Mouse (Mus musculus) kidney, adult 2 months (tissue): ENCODE measurements around the gene Agxt2. TPM values are rescaled to one million over a fixed set of nuclear protein-coding genes. Genes with fewer than 3 reads are reported as not detected.

Experiments
- DNase-seq: peaks from one replicate; pipeline ENCODE4 v3.0.0; 2021
- H3K27ac ChIP-seq: fragments of 200-500 bp; 2 replicates; pipeline ENCODE4 v1.5.1; 2012; ENCODE audit warnings: low read depth, low read length, control low read depth, inconsistent platforms; ENCODE audit not compliant: insufficient read depth
- H3K27me3 ChIP-seq: fragments of 200-500 bp; replicated peaks from 2 replicates; pipeline ENCODE4 v1.6.1; 2012; ENCODE audit warnings: mild to moderate bottlenecking, moderate library complexity, low read length, inconsistent platforms; ENCODE audit not compliant: control insufficient read depth, insufficient read depth
- H3K36me3 ChIP-seq: fragments of 200-500 bp; 2 replicates; pipeline ENCODE4 v1.6.1; 2012; ENCODE audit warnings: mild to moderate bottlenecking, moderate library complexity, low read length, inconsistent platforms; ENCODE audit not compliant: control insufficient read depth, insufficient read depth
- H3K4me1 ChIP-seq: fragments of 200-500 bp; 2 replicates; pipeline ENCODE4 v1.6.1; 2011; ENCODE audit warnings: low read length; ENCODE audit not compliant: control insufficient read depth, insufficient read depth
- H3K4me3 ChIP-seq: fragments of 200-500 bp; 2 replicates; pipeline ENCODE4 v1.5.1; 2011; ENCODE audit warnings: mild to moderate bottlenecking, low read depth, low read length, control low read depth; ENCODE audit not compliant: insufficient read depth
- CTCF ChIP-seq: fragments of 200-500 bp; conservative IDR thresholded peaks from 2 replicates; pipeline ENCODE4 v1.5.1; 2011; ENCODE audit warnings: low read depth, mild to moderate bottlenecking, control low read depth, low read length, moderate library complexity, mixed read lengths; ENCODE audit not compliant: insufficient read depth, insufficient read length
- POLR2A ChIP-seq: fragments of 200-500 bp; IDR thresholded peaks from one replicate; pipeline ENCODE4 v1.6.1; 2011; ENCODE audit warnings: low read depth, low read length, control low read depth
- WGBS: fragments of 180-500 bp; shearing (Covaris S2); methylation state at CpG from one replicate; pipeline ENCODE4 v1.1.7; 2018; 5-methylcytosine and 5-hydroxymethylcytosine counted together
- polyA plus RNA-seq: library from polyadenylated mRNA; depleted of rRNA; stranded (reverse); fragments of >200 nt; gene quantifications from 2 replicates; pipeline ENCODE4 v1.2.3, GENCODE M21; 2012; rRNA removed

The Agxt2 gene
- polyA plus RNA-seq, 1 experiment: 56.3 TPM

DNA sequence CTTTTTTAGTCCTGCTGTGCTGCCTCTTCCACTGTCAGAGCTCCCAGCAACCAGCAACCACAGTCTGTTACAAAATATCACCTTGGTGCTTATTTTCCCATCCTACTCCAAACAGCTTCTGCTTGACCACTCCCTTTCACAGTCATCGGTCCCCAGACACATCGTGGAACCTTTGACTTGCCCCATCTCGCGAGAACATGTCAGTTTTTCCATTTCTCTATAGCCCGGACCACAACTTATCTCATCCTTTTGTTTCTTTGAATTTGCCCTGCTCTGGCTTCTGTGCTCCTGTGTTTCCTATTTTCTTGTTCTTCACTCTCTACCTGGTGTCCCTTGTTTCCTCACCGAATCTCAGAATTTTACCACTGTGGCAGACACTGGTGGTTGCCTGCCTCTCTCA is 67.8 kb downstream of the Agxt2 start:
- no peak overlapping the region for H3K4me3 ChIP-seq
- WGBS: 93% methylated on average over 6 of the region's 6 CpGs
- TF ChIP-seq POLR2A (no peak), CTCF (no peak)
- H3K27me3 ChIP-seq: no peaks in the 10 kb centered on the region
- no peaks in the 10 kb centered on the region; the same call in 1 of the 2 replicates for H3K36me3 ChIP-seq
- H3K27ac ChIP-seq: no peak overlapping the region
- H3K4me1 ChIP-seq: peaks cover 6% of the 10 kb centered on the region
- no peak for DNase-seq

DNA sequence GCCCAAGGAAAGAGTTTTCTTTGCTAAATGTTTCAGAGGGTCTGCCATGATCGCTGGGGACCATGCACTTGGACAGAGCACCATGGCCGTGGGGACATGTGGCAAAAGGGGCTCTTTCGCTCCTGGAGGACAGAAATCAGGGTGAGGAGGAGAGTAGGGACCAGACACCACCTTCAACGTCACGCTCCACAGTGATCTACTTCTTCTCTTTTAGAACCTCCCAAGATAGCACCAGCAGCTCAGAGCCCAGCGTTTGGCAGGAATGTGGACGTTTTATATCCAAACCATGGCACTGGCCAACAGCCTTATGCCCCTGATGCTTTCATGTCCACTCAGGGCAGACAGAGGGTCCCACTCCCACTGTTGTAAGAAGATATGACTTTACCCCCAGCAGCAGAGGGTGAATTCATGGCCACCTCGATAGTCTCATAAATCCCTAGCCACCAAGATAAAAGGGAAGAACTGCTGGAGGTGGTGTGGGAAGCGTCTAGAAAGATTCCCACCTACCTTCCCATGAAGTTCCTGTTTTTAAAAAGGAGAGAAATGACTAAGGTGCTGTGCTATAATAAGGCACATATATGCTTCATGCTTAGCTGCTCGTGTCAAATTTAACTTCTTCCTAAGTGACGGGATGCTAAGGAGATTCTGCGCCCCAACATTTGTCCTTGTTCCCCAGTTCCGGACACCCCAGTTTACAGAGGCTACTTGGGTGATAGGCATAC is 68.4 kb downstream of the Agxt2 start:
- TF ChIP-seq POLR2A (no peak), CTCF (no peak)

DNA sequence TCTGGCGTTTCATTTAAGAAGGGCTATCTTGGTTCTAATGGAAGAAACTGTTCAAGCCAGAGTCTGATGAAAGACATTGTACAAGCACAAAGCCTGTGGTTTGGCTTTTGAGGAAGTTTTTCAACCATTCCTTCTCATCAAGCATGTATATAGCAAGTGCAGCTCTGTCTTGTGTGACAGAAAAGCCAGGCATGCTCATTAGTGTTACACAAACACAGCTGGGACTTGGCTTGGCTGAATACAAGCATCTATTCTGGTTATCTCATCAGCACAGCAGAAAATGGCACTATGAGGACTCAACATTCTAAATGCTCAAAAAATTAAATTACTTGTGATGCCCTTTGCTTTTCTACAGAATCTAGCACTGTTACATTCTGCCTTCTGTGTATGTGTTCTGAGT is 78.6 kb downstream of the Agxt2 start:
- Histone ChIP-seq H3K4me3 (no peak overlapping the region), H3K27me3 (no peaks in the 10 kb centered on the region), H3K4me1 (no peaks in the 10 kb centered on the region), H3K36me3 (no peaks in the 10 kb centered on the region), H3K27ac (no peak overlapping the region)
- no peak for DNase-seq
- TF ChIP-seq POLR2A: no peak
- no peak for TF ChIP-seq CTCF
- 93% methylated on average over 1 of the region's 1 CpGs for WGBS

More for the DNA sequence above, 68.4 kb downstream of the Agxt2 start:
- Histone ChIP-seq H3K27ac (no peak overlapping the region), H3K27me3 (no peaks in the 10 kb centered on the region), H3K4me1 (peaks cover 2% of the 10 kb centered on the region), H3K36me3 (no peaks in the 10 kb centered on the region; the same call in 1 of the 2 replicates), H3K4me3 (no peak overlapping the region)
- DNase-seq: no peak
- WGBS: 80% methylated on average over 13 of the region's 13 CpGs

DNA sequence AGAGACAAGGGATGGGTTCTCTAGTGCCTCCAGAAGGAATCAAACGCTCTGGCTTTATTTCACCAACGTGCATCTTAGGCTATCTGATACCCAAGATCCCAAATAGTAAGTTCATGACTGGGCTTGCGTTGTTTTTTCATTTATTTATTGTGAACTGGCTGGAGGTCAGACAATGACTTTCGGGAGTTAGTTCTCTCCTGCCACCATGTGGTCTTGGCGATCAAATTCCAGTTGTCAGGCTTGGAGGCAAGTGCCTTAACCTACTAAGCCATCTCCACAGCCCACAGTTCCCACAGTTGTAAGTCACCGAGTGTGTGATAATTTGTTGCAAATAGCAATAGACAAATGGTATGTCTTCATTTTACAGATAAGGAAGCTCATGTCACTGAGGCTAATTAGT is 81.6 kb downstream of the Agxt2 start:
- Histone ChIP-seq H3K36me3 (no peaks in the 10 kb centered on the region), H3K4me3 (no peak overlapping the region), H3K4me1 (no peaks in the 10 kb centered on the region), H3K27me3 (no peaks in the 10 kb centered on the region), H3K27ac (no peak overlapping the region)
- DNase-seq: peak; percentile 17
- TF ChIP-seq POLR2A (no peak), CTCF (peak; percentile 54)
- WGBS: 36% methylated on average over 6 of the region's 6 CpGs

DNA sequence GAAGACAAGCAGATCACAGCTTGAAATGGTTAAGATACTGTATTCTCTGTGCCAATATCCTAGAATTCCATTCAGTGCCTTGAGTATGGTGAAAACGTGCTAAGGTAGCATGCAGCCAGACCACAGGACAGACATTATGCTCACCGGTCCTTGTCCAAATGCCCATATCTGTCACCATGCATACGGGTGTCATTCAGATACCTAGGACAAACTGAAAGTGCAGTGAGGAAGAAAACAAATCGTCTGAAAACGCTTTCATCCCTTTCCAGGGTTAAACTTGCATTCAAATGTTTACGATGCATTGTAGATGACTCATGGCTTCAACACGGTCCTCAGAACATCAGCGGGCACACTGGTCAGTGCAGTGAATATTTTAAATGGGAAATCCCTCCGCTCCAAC is 83.2 kb downstream of the Agxt2 start:
- Histone ChIP-seq H3K36me3 (peaks cover 5% of the 10 kb centered on the region), H3K4me3 (no peak overlapping the region), H3K4me1 (no peaks in the 10 kb centered on the region), H3K27me3 (no peaks in the 10 kb centered on the region), H3K27ac (no peak overlapping the region)
- 75% methylated on average over 9 of the region's 9 CpGs for WGBS
- TF ChIP-seq POLR2A (no peak), CTCF (no peak)
- DNase-seq: no peak

DNA sequence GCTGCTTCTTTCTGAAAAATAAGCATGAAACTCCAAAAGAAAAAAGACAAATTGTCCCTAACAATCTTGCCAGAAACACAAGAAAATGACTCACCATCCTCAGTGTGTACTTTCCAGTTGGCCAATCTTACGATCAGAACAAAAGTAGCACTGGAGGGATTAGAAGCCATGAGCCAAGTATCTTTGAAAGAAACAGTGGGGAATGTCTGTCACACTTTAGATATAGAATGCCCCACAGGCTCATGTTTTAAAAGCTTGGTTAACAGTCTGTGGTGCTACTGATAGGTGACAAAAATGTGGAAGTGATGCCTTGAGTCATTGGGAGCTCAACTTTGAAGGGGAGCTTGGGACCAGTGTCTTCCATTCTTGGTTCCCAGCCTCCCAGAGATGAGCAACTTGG is 83.9 kb downstream of the Agxt2 start:
- no peaks in the 10 kb centered on the region for H3K27me3 ChIP-seq
- TF ChIP-seq POLR2A (no peak), CTCF (no peak)
- H3K4me3 ChIP-seq: no peak overlapping the region
- WGBS: 86% methylated on average over 1 of the region's 1 CpGs
- no peak overlapping the region for H3K27ac ChIP-seq
- DNase-seq: no peak
- H3K36me3 ChIP-seq: peaks cover 5% of the 10 kb centered on the region
- no peaks in the 10 kb centered on the region for H3K4me1 ChIP-seq

DNA sequence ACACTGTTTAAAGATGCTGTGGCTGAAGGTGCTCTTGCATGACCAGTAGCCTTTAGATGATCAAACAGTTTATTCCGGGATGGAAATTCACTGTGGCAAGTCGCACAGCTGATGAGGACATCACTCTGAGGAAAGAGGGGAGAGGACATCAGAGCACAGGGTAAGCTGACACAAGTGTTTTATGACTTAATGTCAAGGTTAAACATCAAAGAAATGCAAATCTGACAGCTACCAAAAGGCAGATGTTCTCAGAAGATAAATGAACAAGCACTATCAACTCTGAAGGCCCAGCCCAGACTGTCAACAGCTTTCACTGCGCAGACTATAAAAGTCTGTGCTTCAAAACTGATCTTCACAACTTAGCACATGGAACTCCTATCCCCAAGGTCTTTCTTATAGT is 88.8 kb downstream of the Agxt2 start:
- Histone ChIP-seq H3K27me3 (no peaks in the 10 kb centered on the region), H3K4me1 (no peaks in the 10 kb centered on the region), H3K36me3 (peaks cover 5% of the 10 kb centered on the region), H3K27ac (no peak overlapping the region), H3K4me3 (no peak overlapping the region)
- WGBS: 72% methylated on average over 3 of the region's 3 CpGs
- no peak for DNase-seq
- TF ChIP-seq POLR2A: no peak
- no peak for TF ChIP-seq CTCF

Other genes starting within 250 kb of the Agxt2 start
- gene Prlr, start 181.3 kb upstream of the Agxt2 start, polyA plus RNA-seq: 75.9 and 82.0 TPM in 2 replicates
- not detected in 2 replicates for gene Gm21973, start 33.2 kb upstream of the Agxt2 start, polyA plus RNA-seq
- gene Dnajc21, start 112.0 kb downstream of the Agxt2 start, polyA plus RNA-seq: 2.4 and 3.2 TPM in 2 replicates
- 1.7 and 3.1 TPM in 2 replicates for gene Brix1, start 127.4 kb downstream of the Agxt2 start, polyA plus RNA-seq
- 9.8 and 10.4 TPM in 2 replicates for gene Rad1, start 127.5 kb downstream of the Agxt2 start, polyA plus RNA-seq
- 0.14 TPM in 1 of 2 replicates, not detected in the other for gene Ttc23l, start 200.1 kb downstream of the Agxt2 start, polyA plus RNA-seq